ENCODE assay signal across 14 mouse cellular contexts in the genomic region with DNA sequence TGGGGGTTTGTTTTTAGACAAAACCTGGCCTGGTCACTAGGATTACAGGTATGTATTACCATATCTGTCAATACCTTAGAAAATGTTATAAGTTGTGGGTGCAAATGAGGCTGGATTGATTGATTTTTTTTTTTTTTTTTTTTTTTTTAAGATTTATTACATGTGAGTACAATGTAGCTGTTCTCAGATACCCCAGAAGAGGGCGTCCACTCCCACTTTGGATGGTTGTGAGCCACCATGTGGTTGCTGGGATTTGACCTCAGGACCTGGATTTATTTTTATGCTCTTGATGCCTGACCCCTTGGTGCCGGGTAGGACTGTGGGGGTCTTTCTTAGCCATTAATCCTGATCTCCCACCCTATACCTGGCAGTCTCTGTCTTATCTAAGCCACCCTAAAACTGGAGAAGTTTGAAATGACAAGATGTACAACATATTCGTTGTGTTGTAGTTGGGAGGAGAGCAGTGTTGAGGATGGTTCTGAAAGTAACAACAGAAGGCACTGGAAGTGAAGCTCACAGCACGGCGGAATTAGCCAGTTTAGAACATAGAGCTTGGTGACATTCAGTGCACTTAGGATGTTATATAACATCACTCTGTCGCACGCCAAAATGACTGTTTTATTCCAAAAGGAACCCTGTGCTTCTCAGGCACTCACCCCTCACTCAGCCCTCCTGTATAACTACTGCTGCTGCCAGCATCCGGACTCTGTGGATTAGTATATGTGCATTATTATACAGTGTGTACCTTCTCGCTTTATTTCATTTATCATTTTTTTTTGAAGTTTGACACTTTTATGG. TPM values are rescaled to one million over a fixed set of nuclear protein-coding genes. Genes with fewer than 3 reads are reported as not detected.
A peak's percentile ranks its signal among the peaks of the same experiment; 100 is the strongest.
DNase-seq lines count a peak whose midpoint lies in the region; ATAC-seq and TF ChIP-seq lines count a peak whose summit lies in the region.
"Had no signal": no experiment of that assay in that cellular context is flagged by ENCODE, and none has a peak within 500 bp of the region (broad histone marks: within the 10 kb centered on the region; RNA-seq: fewer than 3 reads in every experiment).

No protein-coding gene starts in this region.

- H3K27me3 ChIP-seq in kidney, adult 2 months (replicated peaks; ENCODE audit: control insufficient read depth, insufficient read depth, low read length) = no peaks in the 10 kb centered on the region
- H3K27me3 ChIP-seq in testis, adult 2 months (ENCODE audit: control insufficient read depth, insufficient read depth, low read length) = no peaks in the 10 kb centered on the region
- H3K27me3 ChIP-seq in midbrain, embryonic 14.5 days (ENCODE audit: control insufficient read depth, insufficient read depth, low read length) = no peaks in the 10 kb centered on the region
- H3K27me3 ChIP-seq: liver, embryonic 12.5 days had no signal

- no peak overlapping the region for H3K27ac ChIP-seq in kidney, adult 2 months (ENCODE audit: insufficient read depth, low read depth, low read length)
- peak overlapping the region; percentile 30 for H3K27ac ChIP-seq in testis, adult 2 months (ENCODE audit: control insufficient read depth, insufficient read depth, low read depth, low read length)
- H3K27ac ChIP-seq in midbrain, embryonic 14.5 days (replicated peaks; ENCODE audit: low read depth, low read length) = no peak overlapping the region
- H3K27ac ChIP-seq: liver, embryonic 12.5 days had no signal

- DNase-seq in kidney, adult 2 months = peak; percentile 14
- no peak for DNase-seq in kidney, adult 11 months
- no peak for DNase-seq in testis, postnatal 14 days (ENCODE audit: low spot score)
- DNase-seq in R1 (ENCODE audit: low read depth, low spot score) = peak; percentile 70
- no peak for DNase-seq in midbrain, embryonic 14.5 days
- no peak for DNase-seq in left cerebral cortex, postnatal 36 days (ENCODE audit: low spot score in 2 of 2)
- DNase-seq: adrenal gland, postnatal 25 days; right cerebral cortex, postnatal 4 days; thymus, postnatal 4 days had no signal

- no peak overlapping the region for H3K4me2 ChIP-seq in midbrain, embryonic 14.5 days (ENCODE audit: low read length)
- H3K4me2 ChIP-seq: liver, embryonic 12.5 days had no signal

- no peaks in the 10 kb centered on the region for H3K4me1 ChIP-seq in kidney, adult 2 months (ENCODE audit: control insufficient read depth, insufficient read depth, low read length)
- no peaks in the 10 kb centered on the region; the same call in 1 of the 2 replicates for H3K4me1 ChIP-seq in testis, adult 2 months (ENCODE audit: control insufficient read depth, insufficient read depth, low read length)
- H3K4me1 ChIP-seq in midbrain, embryonic 14.5 days (ENCODE audit: control insufficient read depth, insufficient read depth, low read length) = no peaks in the 10 kb centered on the region

- no peak overlapping the region for H3K9ac ChIP-seq in midbrain, embryonic 14.5 days (replicated peaks; ENCODE audit: low read length)
- H3K9ac ChIP-seq: liver, embryonic 12.5 days had no signal

- no peak for TF ChIP-seq POLR2A in kidney, adult 2 months (IDR thresholded peaks at IDR 0.05; ENCODE audit: low read depth, low read length)
- TF ChIP-seq POLR2A in testis, adult 2 months (IDR thresholded peaks at IDR 0.05; ENCODE audit: control insufficient read depth, low read depth, low read length) = no peak

- H3K9me3 ChIP-seq in midbrain, embryonic 14.5 days (ENCODE audit: control insufficient read depth, low read length) = no peaks in the 10 kb centered on the region
- H3K9me3 ChIP-seq: liver, embryonic 12.5 days had no signal

- peaks cover 35% of the 10 kb centered on the region for H3K36me3 ChIP-seq in kidney, adult 2 months (ENCODE audit: control insufficient read depth, insufficient read depth, low read length)
- H3K36me3 ChIP-seq in testis, adult 2 months (ENCODE audit: control insufficient read depth, insufficient read depth, low read length) = peaks cover 4% of the 10 kb centered on the region
- H3K36me3 ChIP-seq in midbrain, embryonic 14.5 days (ENCODE audit: control insufficient read depth, insufficient read depth, low read length) = peaks cover 94% of the 10 kb centered on the region

- intact Hi-C loops in left cerebral cortex, postnatal 36 days (cut with DNase I) = no loop called here

- 88% methylated on average over 9 of the region's 9 CpGs for WGBS in kidney, adult 2 months
- 93% methylated on average over 9 of the region's 9 CpGs for WGBS in midbrain, embryonic 14.5 days

- TF ChIP-seq CTCF in kidney, adult 2 months (conservative IDR thresholded peaks at IDR 0.05; ENCODE audit: insufficient read depth, insufficient read length, low read depth, low read length) = peak; percentile 28; the same call in 1 of the 2 replicates
- TF ChIP-seq CTCF in testis, adult 2 months (IDR thresholded peaks at IDR 0.05; ENCODE audit: control insufficient read depth, insufficient read depth, insufficient replicate concordance, low read depth, low read length) = no peak

- no peak for ATAC-seq in midbrain, embryonic 14.5 days (ENCODE audit: low FRiP score, low TSS enrichment)
- ATAC-seq: liver, embryonic 12.5 days had no signal

- H3K4me3 ChIP-seq in kidney, adult 2 months (ENCODE audit: insufficient read depth, low read depth, low read length) = no peak overlapping the region
- H3K4me3 ChIP-seq in testis, adult 2 months (ENCODE audit: control insufficient read depth, low read depth, low read length) = no peak overlapping the region
- no peak overlapping the region for H3K4me3 ChIP-seq in midbrain, embryonic 14.5 days (replicated peaks; ENCODE audit: low read depth, low read length)
- H3K4me3 ChIP-seq: liver, embryonic 12.5 days had no signal

RNA-seq across cellular contexts. Expression of gene Nfx1, which starts 30.3 kb away (rescaled TPM):
- 24.3 and 25.8 TPM in 2 replicates for polyA plus RNA-seq in kidney, adult 2 months (2012; rRNA removed)
- polyA plus RNA-seq in testis, adult 2 months (2012; rRNA removed) = 28.2 and 29.5 TPM in 2 replicates
- polyA plus RNA-seq in midbrain, embryonic 14.5 days (2014; fragmentation: Nextera tagmentation; extraction: Ambion mirVana) = 90.8 and 114 TPM in 2 replicates
- total RNA-seq in left cerebral cortex, postnatal 36 days (2021) = 10 to 100 TPM; 67.3 to 78.5 TPM

RNA-seq across cellular contexts. Expression of gene Aqp7, which starts 46.9 kb away (rescaled TPM):
- 30.1 and 30.6 TPM in 2 replicates for polyA plus RNA-seq in kidney, adult 2 months (2012; rRNA removed)
- 174 and 180 TPM in 2 replicates for polyA plus RNA-seq in testis, adult 2 months (2012; rRNA removed)
- polyA plus RNA-seq in midbrain, embryonic 14.5 days (2014; fragmentation: Nextera tagmentation; extraction: Ambion mirVana) = 0.16 TPM in 1 of 2 replicates, not detected in the other
- not detected for total RNA-seq in left cerebral cortex, postnatal 36 days (2021)
- total RNA-seq: left cerebral cortex, adult 8-10 months; megakaryocyte-erythroid progenitor cell, adult 5-6 weeks had no signal
- polyA plus RNA-seq: cortical plate, adult 2 months had no signal

RNA-seq across cellular contexts. Expression of gene Chmp5, which starts 52.8 kb away (rescaled TPM):
- polyA plus RNA-seq in kidney, adult 2 months (2012; rRNA removed) = 25.7 and 41.9 TPM in 2 replicates
- polyA plus RNA-seq in testis, adult 2 months (2012; rRNA removed) = 18.0 and 19.0 TPM in 2 replicates
- 172 and 186 TPM in 2 replicates for polyA plus RNA-seq in midbrain, embryonic 14.5 days (2014; fragmentation: Nextera tagmentation; extraction: Ambion mirVana)
- total RNA-seq in left cerebral cortex, postnatal 36 days (2021) = 10 to 100 TPM; 81.2 to 81.6 TPM

RNA-seq across cellular contexts. Expression of gene Bag1, which starts 52.9 kb away (rescaled TPM):
- 133 and 162 TPM in 2 replicates for polyA plus RNA-seq in kidney, adult 2 months (2012; rRNA removed)
- 229 and 254 TPM in 2 replicates for polyA plus RNA-seq in testis, adult 2 months (2012; rRNA removed)
- 203 and 204 TPM in 2 replicates for polyA plus RNA-seq in midbrain, embryonic 14.5 days (2014; fragmentation: Nextera tagmentation; extraction: Ambion mirVana)
- 100 to 1,000 TPM; 170 to 211 TPM for total RNA-seq in left cerebral cortex, postnatal 36 days (2021)

Comparison
In these comparisons a context has a peak if more than half of its experiments do, and no peak if none do; other contexts are left out.
1. DNase-seq: peak in kidney, adult 2 months (single experiment) and R1 (single experiment); none in kidney, adult 11 months (single experiment), testis, postnatal 14 days (single experiment), midbrain, embryonic 14.5 days (single experiment) and left cerebral cortex, postnatal 36 days (0 of 2).
2. RNA of gene Aqp7, which starts 46.9 kb away (polyA plus RNA-seq): 174 to 180 TPM in testis, adult 2 months and 30.1 to 30.6 TPM in kidney, adult 2 months; 0.16 TPM in midbrain, embryonic 14.5 days; every median in the first group is over 10 times any median in the second.